Mouse (Mus musculus): ENCODE data around the gene Trim33.
A peak's percentile ranks its signal among the peaks of the same experiment; 100 is the strongest.

Trim33 gene

GRCm38 (mm10) chr3:103279182-103280149 lies at the start of gene Trim33:
Gene Trim33, plus strand, starts transcription at chr3:103279293.
- peak; percentile 99 for DNase-seq

- no peak for DNase-seq
These were observed 46.7 kb upstream of the Trim33 start for GRCm38 (mm10) chr3:103232398-103232797.

GRCm38 (mm10) chr3:103241524-103241923 lies 37.6 kb upstream of the Trim33 start:
- peak; percentile 36 for DNase-seq

GRCm38 (mm10) chr3:103242156-103242555 lies 36.9 kb upstream of the Trim33 start:
- peak; percentile 19 for DNase-seq

GRCm38 (mm10) chr3:103243491-103243890 lies 35.6 kb upstream of the Trim33 start:
- no peak for DNase-seq

- peak; percentile 23 for DNase-seq
These were observed 32.3 kb upstream of the Trim33 start for GRCm38 (mm10) chr3:103246627-103247260.

- peak; percentile 91 for DNase-seq
These were observed 22.8 kb upstream of the Trim33 start for GRCm38 (mm10) chr3:103256089-103256819.

- peak; percentile 72 for DNase-seq
These were observed 16.2 kb upstream of the Trim33 start for GRCm38 (mm10) chr3:103262802-103263417.

- peak; percentile 90 for DNase-seq
These were observed 422 bp upstream of the Trim33 start for GRCm38 (mm10) chr3:103278561-103279181.

GRCm38 (mm10) chr3:103280241-103280761 lies 1.2 kb downstream of the Trim33 start:
- peak; percentile 95 for DNase-seq

- DNase-seq: no peak
These were observed 1.8 kb downstream of the Trim33 start for GRCm38 (mm10) chr3:103280875-103281274.

GRCm38 (mm10) chr3:103288761-103289160 lies 9.7 kb downstream of the Trim33 start:
- DNase-seq: no peak

- DNase-seq: no peak
These were observed 12.0 kb downstream of the Trim33 start for GRCm38 (mm10) chr3:103291087-103291486.

GRCm38 (mm10) chr3:103305411-103305982 lies 26.4 kb downstream of the Trim33 start:
- DNase-seq: no peak

GRCm38 (mm10) chr3:103309252-103309651 lies 30.2 kb downstream of the Trim33 start:
- no peak for DNase-seq

GRCm38 (mm10) chr3:103309750-103310149 lies 30.7 kb downstream of the Trim33 start:
- DNase-seq: no peak

GRCm38 (mm10) chr3:103314291-103314690 lies 35.2 kb downstream of the Trim33 start:
- no peak for DNase-seq

- peak; percentile 11 for DNase-seq
These were observed 56.3 kb downstream of the Trim33 start for GRCm38 (mm10) chr3:103335371-103335770.

- DNase-seq: no peak
These were observed 67.6 kb downstream of the Trim33 start for GRCm38 (mm10) chr3:103346658-103347057.

GRCm38 (mm10) chr3:103353518-103353917 lies 74.4 kb downstream of the Trim33 start:
- no peak for DNase-seq

- no peak for DNase-seq
These were observed 74.9 kb downstream of the Trim33 start for GRCm38 (mm10) chr3:103354041-103354440.

- DNase-seq: no peak
These were observed 82.1 kb downstream of the Trim33 start for GRCm38 (mm10) chr3:103361150-103361549.

Measured in heart, adult 11 months (tissue).